Mouse (Mus musculus) thymus, postnatal 25 days (tissue): ENCODE data around the gene Reep3.
"Not testable (repeated sequence)": the region's sequence is repeated elsewhere in the genome, so short reads cannot be mapped to it uniquely, and the experiment has no call there.

ENCODE experiments used
- DNase-seq: peaks from one replicate; pipeline ENCODE4 v3.0.0; 2022

Reep3 gene

DNA sequence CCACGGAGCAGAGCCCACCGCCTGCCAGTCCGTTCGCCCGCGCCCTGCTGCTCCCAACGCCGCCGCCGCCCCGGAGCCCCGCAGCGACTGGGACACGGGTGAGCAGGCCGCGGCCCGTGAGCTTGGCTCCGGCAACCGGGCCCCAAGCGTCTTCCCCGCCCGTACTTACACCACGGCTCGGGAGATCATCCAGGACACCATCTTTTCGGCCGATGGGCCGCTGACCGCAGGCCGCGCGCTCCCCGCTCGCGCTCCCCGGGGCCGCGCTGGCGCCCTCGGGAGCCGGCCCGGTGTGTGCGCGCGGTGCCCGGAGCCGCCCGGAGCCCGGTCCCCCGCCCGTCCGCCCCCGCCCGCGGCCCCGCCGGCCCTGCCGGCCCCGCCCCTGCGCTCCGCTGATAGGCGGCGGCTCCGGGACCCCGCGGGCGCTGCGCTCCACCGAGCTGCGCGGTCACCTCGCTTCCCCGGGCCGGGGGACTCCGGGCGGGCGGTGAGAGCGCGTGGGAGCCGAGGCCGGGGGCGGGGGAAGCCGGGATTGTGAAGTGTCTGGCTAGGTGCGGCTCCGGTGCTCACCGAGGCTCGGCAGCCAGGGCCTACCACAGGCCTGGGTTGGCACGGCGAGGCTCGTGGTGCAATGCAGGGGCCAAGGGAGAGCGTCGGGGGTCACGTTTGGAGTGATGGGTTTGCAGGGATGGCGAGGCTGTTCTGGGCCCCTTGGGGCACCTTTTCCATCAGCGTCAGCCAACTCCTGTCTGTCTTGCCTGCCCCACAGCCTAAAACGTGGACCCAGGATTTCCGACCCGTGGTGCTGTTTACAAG is at the start of gene Reep3:
Reep3 (minus strand) TSS at position 325 of the 816 bp plus-strand sequence.
- peak; percentile 79 for DNase-seq

DNA sequence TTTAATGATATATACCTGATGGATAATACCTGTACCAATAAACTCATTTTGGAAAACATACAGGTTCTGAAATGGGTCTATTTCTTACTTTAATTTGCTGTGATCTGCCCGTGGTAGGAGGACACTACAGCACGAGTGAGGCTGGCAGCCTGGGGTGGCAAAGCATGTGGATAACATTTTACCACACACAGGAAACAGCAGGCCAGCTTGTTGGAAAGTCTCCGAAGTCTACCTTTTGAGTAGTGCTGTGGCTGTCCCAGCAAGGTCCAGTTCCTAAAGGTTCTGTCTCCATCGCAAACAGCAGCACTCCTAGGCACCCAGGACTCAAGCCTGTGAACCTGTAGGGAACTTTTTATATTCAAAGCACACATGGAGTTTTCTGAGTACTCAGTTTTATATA is 48.9 kb upstream of the Reep3 start:
- DNase-seq, result no peak

DNA sequence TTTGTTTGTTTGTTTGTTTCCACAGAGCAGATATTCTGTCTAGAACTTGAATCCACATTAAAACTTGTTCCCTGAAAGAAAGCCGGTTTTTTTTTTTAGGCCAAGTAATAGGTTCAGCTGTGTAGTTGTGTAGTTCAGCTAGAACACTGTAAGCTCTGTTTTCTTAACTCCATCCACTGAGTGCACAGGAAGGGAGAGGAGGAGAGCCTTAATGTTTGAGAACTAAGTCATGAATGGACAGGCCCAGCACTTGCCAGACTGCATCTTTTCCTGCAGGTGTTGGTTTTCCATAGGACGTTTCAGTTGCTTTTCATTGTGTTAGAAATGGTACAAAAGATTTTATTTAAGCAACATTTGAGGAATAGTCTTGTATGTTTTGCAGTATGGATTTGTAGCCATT is 47.5 kb upstream of the Reep3 start:
- DNase-seq, result no peak

- DNase-seq, result no peak
Measured at GRCm38 (mm10) chr10:67143661-67144060, 46.9 kb upstream of the Reep3 start.

DNA sequence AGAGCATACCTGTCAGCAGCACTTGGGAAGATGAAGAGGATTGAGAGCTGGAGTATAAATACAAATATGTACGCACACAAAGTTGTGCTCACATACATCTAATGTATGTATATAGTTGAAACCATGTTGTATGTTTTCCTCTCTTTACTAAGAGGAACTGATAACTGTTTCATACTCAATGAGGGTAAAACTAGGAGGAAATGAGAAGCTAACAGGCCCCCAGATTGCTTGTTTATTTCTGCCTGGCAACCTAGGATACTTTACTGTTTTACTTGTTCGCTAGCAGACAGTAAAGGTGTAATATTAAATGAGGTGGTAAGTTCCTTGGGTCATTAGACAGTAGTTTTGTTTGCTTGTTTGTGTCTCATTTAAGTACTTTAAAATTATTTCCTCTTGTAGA is 40.7 kb upstream of the Reep3 start:
- no peak for DNase-seq

- no peak for DNase-seq
Measured at GRCm38 (mm10) chr10:67134322-67134721, 37.6 kb upstream of the Reep3 start.

DNA sequence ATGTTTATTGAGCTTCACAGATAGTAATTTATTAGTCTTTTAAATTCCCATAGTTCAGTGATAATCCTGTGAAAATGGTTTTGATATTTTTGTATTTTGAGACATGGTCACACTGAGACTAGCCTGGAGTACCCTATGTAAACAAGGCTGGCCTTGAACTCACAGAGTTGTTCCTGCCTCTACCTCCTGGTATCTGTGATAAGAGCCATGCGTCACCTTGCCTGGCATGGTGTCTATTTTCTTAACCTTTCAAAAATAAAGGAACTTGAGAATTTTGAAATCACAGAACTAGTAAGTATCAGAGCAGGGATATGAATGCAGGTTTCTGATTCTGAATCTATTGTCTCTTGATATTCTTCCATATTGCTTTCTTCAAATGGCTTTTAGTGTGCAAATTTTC is 35.0 kb upstream of the Reep3 start:
- no peak for DNase-seq

DNA sequence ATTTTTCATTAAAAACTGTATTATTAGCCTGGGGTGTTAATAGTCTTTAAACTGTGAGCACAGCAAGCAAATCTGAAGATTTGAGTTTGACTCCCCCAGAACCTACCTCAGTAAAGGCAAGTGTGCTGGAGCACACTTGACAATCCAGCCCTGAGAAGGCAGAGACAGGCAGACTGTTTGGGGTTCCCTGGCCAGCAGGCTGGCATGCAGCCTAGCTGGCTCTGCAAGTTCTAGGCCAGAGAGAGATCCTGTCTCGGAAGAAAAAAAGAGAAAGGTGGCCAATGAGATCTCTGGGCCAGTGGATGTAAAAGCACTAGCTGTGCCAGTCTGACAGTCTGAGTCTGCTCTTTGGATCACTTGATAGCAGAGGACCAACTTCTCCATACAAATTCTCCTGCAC is 32.8 kb upstream of the Reep3 start:
- no peak for DNase-seq

DNA sequence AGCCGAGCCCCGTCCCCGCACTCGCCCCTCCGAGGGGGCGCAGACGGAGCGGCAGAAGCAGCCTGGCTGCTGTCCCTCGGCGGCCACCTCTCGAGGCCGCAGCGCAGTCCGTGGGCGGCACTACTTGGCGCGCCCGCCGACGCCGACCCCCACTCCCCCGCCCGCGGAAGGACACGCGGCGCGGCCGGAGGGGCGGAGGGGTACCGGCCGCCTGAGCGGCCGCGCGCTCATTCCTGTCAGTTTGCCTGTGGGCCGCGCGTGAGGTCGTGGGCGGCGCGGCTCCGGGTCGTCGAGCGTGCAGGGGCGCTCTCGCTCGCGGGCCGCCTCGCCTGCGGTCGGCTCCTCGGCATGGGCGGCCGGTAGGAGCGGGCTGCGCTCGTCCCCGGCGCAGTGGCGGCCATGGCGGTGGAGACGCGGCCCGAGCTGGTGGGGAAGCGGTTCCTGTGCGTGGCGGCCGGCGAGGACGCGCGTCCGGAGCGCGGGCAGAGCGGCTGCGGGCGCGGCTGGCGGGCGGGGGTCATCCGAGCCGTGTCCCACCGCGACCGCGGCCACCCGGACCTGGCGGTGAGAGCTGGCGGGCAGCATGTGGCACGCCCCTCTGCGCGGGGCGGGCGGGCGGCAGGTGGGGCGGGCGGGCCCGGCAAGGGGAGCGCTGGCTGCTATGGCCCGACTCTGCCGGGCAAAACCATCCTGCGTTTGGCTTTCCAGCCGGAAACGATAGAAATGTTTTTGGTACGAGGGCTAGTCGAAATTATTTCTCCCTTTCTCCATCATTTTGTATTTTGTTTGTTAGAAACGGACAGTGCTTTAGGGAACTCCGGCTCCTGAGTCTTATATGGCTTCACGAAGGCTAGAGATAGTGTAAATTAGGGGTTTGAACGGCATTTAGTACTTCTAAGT is 30.4 kb upstream of the Reep3 start:
- DNase-seq, result peak; percentile 32

DNA sequence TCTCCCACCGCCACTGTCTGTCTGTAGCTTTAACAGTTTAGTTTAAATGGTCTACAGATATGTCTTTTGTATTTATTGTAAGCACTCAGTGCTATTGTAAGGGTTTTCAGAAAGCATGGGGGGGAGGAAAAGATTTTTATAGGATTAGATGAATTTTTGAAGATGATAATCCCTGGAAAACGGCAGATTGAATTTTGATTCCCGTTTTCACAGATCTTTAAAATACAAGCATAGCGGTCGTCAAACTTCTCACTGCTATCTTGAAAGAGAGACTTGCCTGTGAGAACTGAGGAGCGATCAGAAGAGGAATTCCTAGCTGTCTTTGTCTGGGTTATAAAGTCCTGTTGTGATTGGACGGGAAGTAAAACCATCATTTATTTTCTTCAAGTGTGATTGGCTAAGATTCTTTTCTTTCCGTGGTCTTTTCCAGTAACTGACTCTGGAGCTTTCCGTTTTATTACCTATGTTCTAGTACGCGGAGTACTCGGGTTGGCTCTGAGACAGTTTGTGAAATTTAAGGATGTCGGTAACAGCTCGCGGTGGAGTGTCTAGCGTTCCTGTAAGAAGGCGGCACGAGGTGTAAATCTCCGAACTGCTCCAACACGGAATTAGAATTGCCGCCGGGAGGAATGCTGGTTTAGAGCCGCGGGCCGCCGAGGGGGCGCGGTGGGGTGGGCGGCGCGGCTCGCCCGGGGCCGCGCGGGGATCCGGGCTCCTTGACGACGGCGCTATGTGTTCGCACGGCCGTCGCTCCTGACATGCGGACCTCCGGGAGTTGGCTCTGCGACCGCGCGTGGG is 29.5 kb upstream of the Reep3 start:
- DNase-seq, result peak; percentile 25

- DNase-seq, result no peak
Measured at GRCm38 (mm10) chr10:67124156-67124555, 27.4 kb upstream of the Reep3 start.

- DNase-seq, result no peak
Measured at GRCm38 (mm10) chr10:67123756-67124155, 27.0 kb upstream of the Reep3 start.

GRCm38 (mm10) chr10:67120640-67121039 is 23.9 kb upstream of the Reep3 start:
- DNase-seq, result no peak

- no peak for DNase-seq
Measured at GRCm38 (mm10) chr10:67120180-67120579, 23.4 kb upstream of the Reep3 start.

GRCm38 (mm10) chr10:67119291-67119690 is 22.5 kb upstream of the Reep3 start:
- no peak for DNase-seq

DNA sequence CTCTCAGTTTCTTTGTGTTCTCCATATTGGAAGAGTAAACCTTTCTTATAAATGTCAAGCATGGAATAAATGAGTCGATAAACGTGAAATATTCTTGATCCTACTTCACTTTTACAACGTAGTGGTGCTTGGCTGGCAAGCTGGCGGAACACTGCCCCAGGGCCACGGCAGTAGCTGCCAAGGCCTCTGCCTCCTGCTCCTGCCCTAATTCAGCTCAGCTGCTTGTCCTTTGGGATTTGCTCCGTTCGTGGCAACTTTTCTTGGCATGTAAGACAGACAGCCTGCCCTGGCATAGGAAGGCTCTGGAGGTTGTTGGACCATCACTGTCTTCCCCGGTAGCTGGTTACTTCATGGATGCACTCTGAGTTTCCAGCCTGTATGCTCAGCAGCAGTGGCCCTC is 19.5 kb upstream of the Reep3 start:
- no peak for DNase-seq

DNA sequence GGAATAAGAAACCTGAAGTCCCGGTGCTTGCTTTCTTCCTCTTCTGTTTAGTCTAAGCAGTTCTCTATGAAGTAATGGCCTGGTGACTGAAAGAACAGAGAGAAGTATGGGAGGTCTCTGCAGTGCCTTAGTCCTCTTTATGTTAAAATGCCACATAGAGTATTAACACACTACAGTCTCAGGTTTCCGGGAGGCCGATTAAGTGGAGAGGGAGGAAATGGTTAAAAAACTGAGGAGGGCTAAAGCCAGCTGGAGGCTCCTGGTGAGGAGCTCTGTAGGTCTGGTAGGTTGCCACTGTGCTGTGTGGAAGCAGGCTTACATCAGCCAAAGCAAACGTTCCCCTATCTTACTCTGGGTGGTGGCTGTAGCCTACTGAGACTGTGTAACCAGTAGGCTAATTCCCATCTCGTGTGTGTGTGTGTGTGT is 18.9 kb upstream of the Reep3 start:
- DNase-seq, result no peak

- DNase-seq, result no peak
Measured at GRCm38 (mm10) chr10:67115115-67115514, 18.4 kb upstream of the Reep3 start.

DNA sequence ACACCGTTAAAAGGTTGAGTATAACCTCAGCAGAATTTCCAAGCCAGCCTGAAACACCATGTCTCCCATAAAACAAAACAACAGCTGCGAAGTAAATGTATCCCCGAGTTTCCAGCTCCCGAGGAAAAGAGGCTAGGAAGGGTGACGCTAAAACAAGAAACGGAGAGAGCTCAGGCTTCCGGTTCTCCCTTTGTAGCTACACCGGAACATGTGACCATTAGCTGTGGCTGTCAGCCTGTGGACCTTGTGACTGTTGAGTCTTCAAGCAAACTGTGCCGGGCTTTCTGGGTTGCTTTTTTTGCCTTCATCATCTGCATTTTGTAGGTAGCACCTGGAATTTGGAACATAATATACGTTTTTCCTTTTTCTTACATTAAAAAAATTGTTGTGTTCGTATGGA is 17.1 kb upstream of the Reep3 start:
- no peak for DNase-seq

DNA sequence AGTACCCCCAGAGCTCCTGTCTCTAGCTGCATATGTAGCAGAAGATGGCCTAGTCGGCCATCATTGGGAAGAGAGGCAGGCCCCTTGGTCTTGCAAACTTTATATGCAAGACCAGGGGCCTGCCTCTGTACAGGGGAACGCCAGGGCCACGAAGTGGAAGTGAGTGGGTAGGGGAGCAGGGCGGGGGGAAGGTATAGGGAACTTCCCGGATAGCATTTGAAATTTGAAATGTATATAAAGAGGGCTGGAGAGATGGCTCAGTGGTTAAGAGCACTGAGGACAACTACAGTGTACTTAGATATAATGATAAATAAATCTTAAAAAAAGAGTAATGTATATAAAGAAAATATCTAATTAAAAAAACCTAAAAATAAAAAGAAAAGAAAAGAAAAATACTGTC is 16.2 kb upstream of the Reep3 start:
- DNase-seq, result not testable (repeated sequence)

DNA sequence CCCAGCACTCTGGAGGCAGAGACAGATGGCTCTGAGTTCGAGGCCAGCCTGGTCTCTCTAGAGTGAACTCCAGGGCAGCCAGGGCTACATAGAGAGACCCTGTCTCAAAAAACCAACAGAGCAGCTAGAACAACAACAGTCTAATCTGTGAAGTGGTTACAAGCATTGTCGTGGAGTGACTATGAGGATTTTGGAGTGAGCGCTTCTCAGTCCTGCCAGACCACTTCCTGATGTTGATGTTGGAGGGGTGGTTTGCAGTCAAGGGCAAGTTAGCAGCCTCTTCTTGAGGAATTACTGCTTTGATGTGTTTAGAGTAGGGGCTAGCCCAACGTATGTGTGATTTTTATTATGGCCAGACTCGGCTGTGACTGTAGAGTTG is 15.0 kb upstream of the Reep3 start:
- no peak for DNase-seq

DNA sequence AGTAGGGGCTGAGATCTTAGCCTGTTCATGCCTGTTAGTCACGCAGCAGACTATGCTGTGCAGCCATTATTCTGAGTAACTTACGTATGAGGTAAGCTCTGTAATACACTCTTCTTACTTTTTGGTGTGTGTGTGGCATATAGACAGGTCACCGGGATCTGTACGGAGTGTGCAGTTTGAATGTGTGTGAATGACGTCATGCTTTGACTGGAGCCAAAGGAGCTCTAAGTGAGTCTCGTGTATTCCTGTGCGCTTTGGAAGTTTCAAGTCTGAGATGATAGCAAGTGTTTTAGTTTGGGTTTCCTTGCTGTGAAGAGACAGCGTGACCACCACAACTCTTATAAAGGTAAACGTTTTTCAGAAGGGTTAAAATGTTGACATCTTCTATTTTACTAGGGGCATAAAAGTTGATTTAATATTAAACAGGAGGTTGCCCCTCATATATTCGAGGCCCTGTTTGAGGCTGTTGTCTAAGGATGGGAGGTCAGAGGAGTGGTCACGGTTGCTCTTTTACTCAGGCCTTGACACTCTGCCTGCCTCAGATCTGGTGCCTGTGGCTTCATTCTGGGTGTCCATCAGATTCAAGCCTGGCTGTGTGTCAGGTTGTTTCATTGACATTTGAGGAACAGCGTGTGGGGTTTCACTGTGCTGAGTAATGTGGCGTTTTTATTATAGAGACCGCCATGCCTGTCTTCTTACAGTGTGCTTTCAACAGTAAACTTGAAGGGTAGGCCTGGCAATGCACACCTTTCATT is 14.5 kb upstream of the Reep3 start:
- no peak for DNase-seq
